Mouse (Mus musculus) left cerebral cortex, adult 11 months (tissue): ENCODE data around the gene BC017158.
"Not testable (repeated sequence)": the region's sequence is repeated elsewhere in the genome, so short reads cannot be mapped to it uniquely, and the experiment has no call there.

Experiments
- DNase-seq: peaks from one replicate; pipeline ENCODE4 v3.0.0; 2022; ENCODE audit warnings: low spot score

BC017158 gene

GRCm38 (mm10) chr7:128297617-128298480, at the start of gene BC017158:
Gene BC017158 (minus strand): TSS chr7:128298170.
- peak; percentile 64 for DNase-seq

- no peak for DNase-seq
Measured at GRCm38 (mm10) chr7:128346991-128347390, 49.0 kb upstream of the BC017158 start.

GRCm38 (mm10) chr7:128346522-128346921, 48.6 kb upstream of the BC017158 start:
- no peak for DNase-seq

- DNase-seq, result no peak
Measured at GRCm38 (mm10) chr7:128345691-128346090, 47.7 kb upstream of the BC017158 start.

- peak; percentile 63 for DNase-seq
Measured at GRCm38 (mm10) chr7:128344928-128345653, 47.1 kb upstream of the BC017158 start.

- DNase-seq, result no peak
Measured at GRCm38 (mm10) chr7:128344488-128344887, 46.5 kb upstream of the BC017158 start.

- DNase-seq, result not testable (repeated sequence)
Measured at GRCm38 (mm10) chr7:128342691-128343090, 44.7 kb upstream of the BC017158 start.

GRCm38 (mm10) chr7:128340321-128340720, 42.4 kb upstream of the BC017158 start:
- not testable (repeated sequence) for DNase-seq

GRCm38 (mm10) chr7:128332896-128333295, 34.9 kb upstream of the BC017158 start:
- no peak for DNase-seq

- DNase-seq, result no peak
Measured at GRCm38 (mm10) chr7:128330981-128331380, 33.0 kb upstream of the BC017158 start.

- no peak for DNase-seq
Measured at GRCm38 (mm10) chr7:128324977-128325376, 27.0 kb upstream of the BC017158 start.

GRCm38 (mm10) chr7:128321260-128321659, 23.3 kb upstream of the BC017158 start:
- DNase-seq, result no peak

- DNase-seq, result no peak
Measured at GRCm38 (mm10) chr7:128320219-128320816, 22.3 kb upstream of the BC017158 start.

- no peak for DNase-seq
Measured at GRCm38 (mm10) chr7:128319140-128319539, 21.2 kb upstream of the BC017158 start.

- no peak for DNase-seq
Measured at GRCm38 (mm10) chr7:128317011-128317410, 19.0 kb upstream of the BC017158 start.

- DNase-seq, result no peak
Measured at GRCm38 (mm10) chr7:128314491-128314890, 16.5 kb upstream of the BC017158 start.

- no peak for DNase-seq
Measured at GRCm38 (mm10) chr7:128313601-128314000, 15.6 kb upstream of the BC017158 start.

GRCm38 (mm10) chr7:128312375-128313059, 14.5 kb upstream of the BC017158 start:
- no peak for DNase-seq

GRCm38 (mm10) chr7:128311811-128312210, 13.8 kb upstream of the BC017158 start:
- DNase-seq, result no peak

- DNase-seq, result no peak
Measured at GRCm38 (mm10) chr7:128311263-128311662, 13.3 kb upstream of the BC017158 start.

- no peak for DNase-seq
Measured at GRCm38 (mm10) chr7:128310229-128310688, 12.3 kb upstream of the BC017158 start.

GRCm38 (mm10) chr7:128309776-128310175, 11.8 kb upstream of the BC017158 start:
- no peak for DNase-seq
